8 mouse cellular contexts compared by ENCODE assay signal in genomic region chr9:61012771-61013540, GRCm38 (mm10).
DNase-seq lines count a peak whose midpoint lies in the region; ATAC-seq and TF ChIP-seq lines count a peak whose summit lies in the region.

No protein-coding gene starts in this region.

- H3K27ac ChIP-seq in kidney, embryonic 15.5 days, result no peak overlapping the region
- no peak overlapping the region for H3K27ac ChIP-seq in lung, embryonic 16.5 days (ENCODE audit: low read length)
- H3K27ac ChIP-seq in small intestine, adult 2 months (ENCODE audit: insufficient read depth, low read depth, low read length), result no peak overlapping the region

- peak; percentile 43; the same call in 1 of the 2 replicates for TF ChIP-seq CTCF in small intestine, adult 2 months (IDR thresholded peaks at IDR 0.05; ENCODE audit: extremely low read depth, insufficient read length, insufficient replicate concordance, low read depth, low read length)

- H3K36me3 ChIP-seq in kidney, embryonic 15.5 days, result no peaks in the 10 kb centered on the region
- H3K36me3 ChIP-seq in lung, embryonic 16.5 days (ENCODE audit: control insufficient read depth, insufficient read depth, low read length), result no peaks in the 10 kb centered on the region
- H3K36me3 ChIP-seq in small intestine, adult 2 months (ENCODE audit: control insufficient read depth, insufficient read depth, low read length), result no peaks in the 10 kb centered on the region

- 68% methylated on average over 19 of the region's 19 CpGs for WGBS in kidney, embryonic 15.5 days
- 58% methylated on average over 19 of the region's 19 CpGs for WGBS in lung, embryonic 16.5 days
- 54% methylated on average over 19 of the region's 19 CpGs for WGBS in small intestine, adult 2 months

- H3K27me3 ChIP-seq in kidney, embryonic 15.5 days, result no peaks in the 10 kb centered on the region
- no peaks in the 10 kb centered on the region for H3K27me3 ChIP-seq in lung, embryonic 16.5 days (ENCODE audit: control insufficient read depth, insufficient read depth, low read depth, low read length)
- no peaks in the 10 kb centered on the region for H3K27me3 ChIP-seq in small intestine, adult 2 months (ENCODE audit: control insufficient read depth, insufficient read depth, low read length)

- no peak for ATAC-seq in kidney, embryonic 15.5 days (replicated peaks; ENCODE audit: low FRiP score)
- peak; percentile 73 for ATAC-seq in lung, embryonic 16.5 days (ENCODE audit: low read depth)

- no peak overlapping the region for H3K4me3 ChIP-seq in kidney, embryonic 15.5 days (replicated peaks)
- no peak overlapping the region for H3K4me3 ChIP-seq in lung, embryonic 16.5 days (ENCODE audit: low read length)
- H3K4me3 ChIP-seq in small intestine, adult 2 months (ENCODE audit: low read depth, low read length), result no peak overlapping the region; the same call in 1 of the 2 replicates

- no peak overlapping the region for H3K4me2 ChIP-seq in kidney, embryonic 15.5 days
- H3K4me2 ChIP-seq in lung, embryonic 16.5 days (ENCODE audit: low read depth, low read length), result no peak overlapping the region

- peak; percentile 30 for DNase-seq in kidney, adult 9 months
- peak; percentile 38 for DNase-seq in adrenal gland, postnatal 25 days
- DNase-seq in frontal cortex, postnatal 36 days (ENCODE audit: low spot score in 2 of 2), result peak; percentile 89 to 92
- DNase-seq in layer of hippocampus, adult 9-10 months (ENCODE audit: low spot score), result peak; percentile 72
- no peak for DNase-seq in yolk sac, embryonic 10.5 days (ENCODE audit: low spot score)

- no peak overlapping the region for H3K9ac ChIP-seq in kidney, embryonic 15.5 days
- H3K9ac ChIP-seq in lung, embryonic 16.5 days (ENCODE audit: low read length), result no peak overlapping the region

- peaks cover 18% of the 10 kb centered on the region for H3K4me1 ChIP-seq in kidney, embryonic 15.5 days
- H3K4me1 ChIP-seq in lung, embryonic 16.5 days (replicated peaks; ENCODE audit: control insufficient read depth, insufficient read depth, low read length), result no peaks in the 10 kb centered on the region
- H3K4me1 ChIP-seq in small intestine, adult 2 months (ENCODE audit: control insufficient read depth, insufficient read depth, insufficient read length, low read length), result no peaks in the 10 kb centered on the region

- TF ChIP-seq POLR2A in small intestine, adult 2 months (IDR thresholded peaks at IDR 0.05; ENCODE audit: low read depth, low read length), result no peak

- H3K9me3 ChIP-seq in kidney, embryonic 15.5 days (replicated peaks), result 0 out of 2 replicates have a peak, but pooled peaks cover 3% of the 10 kb centered on the region
- H3K9me3 ChIP-seq in lung, embryonic 16.5 days (ENCODE audit: control insufficient read depth, low read length), result no peaks in the 10 kb centered on the region
